Mouse (Mus musculus): ENCODE data around the gene Hnf1b. TPM values are rescaled to one million over a fixed set of nuclear protein-coding genes. Genes with fewer than 3 reads are reported as not detected.

Gene Hnf1b
- total RNA-seq, 1 experiment from 2014 or later: 0.58 TPM

DNA sequence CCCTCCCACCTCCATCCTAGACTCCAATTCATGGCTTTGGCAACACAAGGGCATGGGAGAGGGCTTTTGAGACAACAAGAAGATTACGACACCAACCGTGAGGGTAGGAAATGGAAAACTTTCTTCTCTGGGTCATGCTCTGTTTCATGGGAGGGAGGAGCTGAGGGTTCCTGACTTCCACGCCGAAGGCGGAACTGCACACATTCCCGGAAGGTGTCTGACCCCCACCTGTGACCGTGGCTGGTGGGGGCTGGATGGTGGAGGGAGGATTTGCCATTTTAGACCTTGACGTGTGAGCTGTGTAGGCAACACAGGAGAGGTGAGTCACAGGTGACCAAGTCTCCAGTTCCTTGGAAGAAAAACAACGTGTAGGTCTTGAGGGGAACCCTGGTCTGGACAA is 33.9 kb downstream of the Hnf1b start:
- ATAC-seq (ENCODE audit: extremely low read depth, insufficient number of reproducible peaks, low FRiP score, poor library complexity, severe bottlenecking): no peak

DNA sequence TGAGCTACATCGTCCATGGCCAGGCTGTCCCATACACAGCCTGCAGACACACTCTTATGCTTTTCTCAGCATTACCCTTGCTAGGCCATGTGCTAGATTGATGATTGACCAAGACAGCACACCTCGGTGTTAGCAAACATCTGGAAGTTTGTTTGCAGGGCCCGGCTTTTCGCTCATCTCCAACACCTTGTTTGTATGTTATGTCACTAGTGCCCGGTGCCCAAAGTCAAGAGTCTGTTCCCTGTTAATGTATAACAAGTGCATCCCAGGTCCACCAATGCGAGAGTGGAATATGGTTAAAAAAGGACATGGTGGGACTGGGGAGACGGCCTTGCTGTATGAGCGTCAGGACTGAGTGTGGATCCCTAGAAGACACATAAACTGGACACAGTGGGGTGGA is 35.3 kb downstream of the Hnf1b start:
- no peak for ATAC-seq (ENCODE audit: extremely low read depth, insufficient number of reproducible peaks, low FRiP score, poor library complexity, severe bottlenecking)

DNA sequence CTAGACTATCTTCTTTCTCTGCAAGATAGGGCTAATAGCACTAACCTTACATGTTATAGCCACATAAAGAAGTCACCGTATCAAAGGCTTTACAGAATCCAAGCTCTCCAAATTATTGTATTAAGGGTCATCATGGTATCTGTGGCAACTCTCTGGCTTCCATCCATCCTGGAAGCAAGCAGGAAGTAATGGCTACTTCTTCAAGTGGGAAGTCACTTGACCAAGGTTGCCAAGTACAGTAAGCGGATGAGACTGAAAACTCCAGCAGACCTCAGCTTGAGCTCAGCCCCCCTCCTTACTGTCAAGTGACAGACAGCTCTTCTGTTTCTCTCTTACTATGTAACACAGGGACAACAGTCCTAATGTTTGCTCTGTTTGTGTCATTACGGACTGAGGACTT is 36.9 kb downstream of the Hnf1b start:
- no peak for ATAC-seq (ENCODE audit: extremely low read depth, insufficient number of reproducible peaks, low FRiP score, poor library complexity, severe bottlenecking)

DNA sequence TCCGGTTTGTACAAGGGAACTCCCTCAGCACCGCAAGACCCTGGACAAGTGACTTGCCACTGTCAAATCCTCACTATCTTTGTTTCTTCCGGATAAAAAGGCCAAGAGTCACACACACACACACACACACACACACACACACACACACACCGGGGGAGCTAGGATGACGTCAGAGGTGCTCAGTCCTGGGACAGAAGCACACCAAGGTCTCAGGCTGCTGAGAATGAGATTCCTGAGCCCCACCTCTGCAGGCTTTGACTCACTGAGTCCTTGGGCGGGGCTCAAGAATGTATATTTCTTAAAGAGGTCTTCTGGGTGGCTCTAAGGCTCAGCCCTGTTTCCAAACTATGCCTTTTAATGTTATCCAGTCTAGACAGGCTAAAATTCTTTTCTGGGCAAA is 41.5 kb downstream of the Hnf1b start:
- no peak for ATAC-seq (ENCODE audit: extremely low read depth, insufficient number of reproducible peaks, low FRiP score, poor library complexity, severe bottlenecking)

DNA sequence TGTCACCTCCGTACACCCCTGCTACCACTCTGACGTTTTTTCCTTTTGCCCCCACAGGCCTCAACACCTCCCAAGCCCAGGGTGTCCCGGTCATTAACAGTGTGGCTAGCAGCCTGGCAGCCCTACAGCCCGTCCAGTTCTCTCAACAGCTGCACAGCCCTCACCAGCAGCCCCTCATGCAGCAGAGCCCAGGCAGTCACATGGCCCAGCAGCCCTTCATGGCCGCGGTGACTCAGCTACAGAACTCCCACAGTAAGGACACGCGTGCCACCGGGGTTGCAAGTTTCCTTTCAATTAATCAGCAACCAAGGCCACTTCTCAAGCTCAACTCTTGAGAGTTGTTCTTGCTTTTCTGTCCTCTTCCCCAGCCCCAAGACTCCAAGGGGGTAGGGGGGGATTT is 43.5 kb downstream of the Hnf1b start:
- no peak for ATAC-seq (ENCODE audit: extremely low read depth, insufficient number of reproducible peaks, low FRiP score, poor library complexity, severe bottlenecking)

DNA sequence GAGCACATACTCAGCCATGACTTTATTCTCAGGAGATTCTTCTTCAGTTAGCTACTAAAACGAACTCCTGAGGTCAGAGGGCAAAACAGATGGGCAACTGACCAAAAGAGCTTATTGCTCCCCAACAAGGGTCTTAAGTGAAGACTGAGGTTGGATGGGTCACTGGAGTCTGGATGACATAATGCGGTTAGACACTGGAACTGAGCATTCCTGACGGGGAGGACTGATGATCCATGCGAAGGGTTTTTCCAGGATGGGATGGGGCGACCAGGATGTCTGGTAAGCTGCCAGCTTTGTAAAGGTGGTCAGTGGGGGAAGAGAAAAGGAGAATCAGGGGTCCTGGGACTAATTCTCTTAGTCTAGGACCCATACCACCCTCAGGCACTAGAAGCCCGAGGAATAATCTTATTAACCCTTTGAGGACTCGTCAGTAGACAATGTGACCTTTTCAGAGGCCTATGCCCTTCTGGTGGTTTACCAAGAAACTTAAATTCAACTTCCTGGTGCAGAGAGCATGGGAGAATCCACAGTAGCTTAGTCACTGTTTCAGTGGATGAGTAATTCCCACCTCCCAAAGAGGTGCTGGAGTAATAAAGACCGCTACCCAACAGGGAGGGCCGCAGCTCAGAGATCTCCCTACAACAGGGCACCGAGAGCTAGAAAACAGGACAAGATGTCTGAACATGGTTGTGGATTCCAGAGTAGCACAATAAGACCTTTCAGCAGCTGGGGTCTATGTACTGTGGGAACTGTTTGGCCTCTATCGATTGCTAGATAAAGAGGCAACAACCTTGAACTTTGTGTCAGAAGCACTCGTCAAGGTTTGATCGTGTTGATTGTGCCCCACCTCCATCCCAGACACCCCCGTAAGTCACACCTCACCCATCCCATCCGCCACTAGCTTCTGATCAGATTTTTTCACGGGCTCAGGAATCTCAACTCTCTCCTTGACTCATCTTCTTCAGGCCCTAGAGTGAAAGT is 46.9 kb downstream of the Hnf1b start:
- no peak for ATAC-seq (ENCODE audit: extremely low read depth, insufficient number of reproducible peaks, low FRiP score, poor library complexity, severe bottlenecking)

DNA sequence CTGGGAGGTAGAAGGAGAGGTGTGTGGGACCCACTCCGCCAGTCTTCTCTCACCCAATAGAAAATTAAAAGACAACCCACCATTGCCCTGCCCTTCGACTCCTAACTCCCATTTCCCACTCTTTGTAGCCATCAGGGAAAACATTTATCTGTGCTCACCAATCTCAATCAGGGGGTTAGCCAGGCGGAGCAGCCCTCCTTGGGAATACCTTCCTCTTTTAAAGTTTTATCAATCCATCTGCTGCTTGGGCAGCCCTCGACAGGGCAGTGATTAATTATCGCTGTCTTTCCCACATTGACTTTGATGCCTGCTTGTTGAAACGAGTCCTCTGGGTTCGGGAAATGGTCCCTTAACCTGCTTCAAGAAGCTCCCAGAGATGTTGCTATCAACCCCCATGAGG is 47.7 kb downstream of the Hnf1b start:
- no peak for ATAC-seq (ENCODE audit: extremely low read depth, insufficient number of reproducible peaks, low FRiP score, poor library complexity, severe bottlenecking)

DNA sequence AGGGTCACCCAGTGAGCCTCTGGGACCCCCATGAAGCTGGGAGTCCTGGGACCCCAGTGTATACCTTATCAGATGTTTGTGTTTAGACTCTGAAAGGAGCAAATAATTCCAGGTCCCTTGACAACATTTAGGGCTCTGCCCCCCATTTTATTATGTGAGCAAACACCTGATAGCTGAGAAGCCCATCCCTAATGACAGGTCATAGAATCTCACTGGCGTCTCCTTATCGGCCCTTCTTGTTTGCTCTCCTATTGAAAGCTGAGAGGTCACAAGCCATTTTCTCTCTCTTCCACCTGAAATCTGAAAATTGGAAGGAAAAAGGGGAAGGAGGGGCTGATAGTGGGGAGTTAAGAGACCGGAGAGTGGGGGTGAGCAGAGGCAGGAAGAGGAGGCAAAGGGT is 52.9 kb downstream of the Hnf1b start:
- no peak for ATAC-seq (ENCODE audit: extremely low read depth, insufficient number of reproducible peaks, low FRiP score, poor library complexity, severe bottlenecking)

DNA sequence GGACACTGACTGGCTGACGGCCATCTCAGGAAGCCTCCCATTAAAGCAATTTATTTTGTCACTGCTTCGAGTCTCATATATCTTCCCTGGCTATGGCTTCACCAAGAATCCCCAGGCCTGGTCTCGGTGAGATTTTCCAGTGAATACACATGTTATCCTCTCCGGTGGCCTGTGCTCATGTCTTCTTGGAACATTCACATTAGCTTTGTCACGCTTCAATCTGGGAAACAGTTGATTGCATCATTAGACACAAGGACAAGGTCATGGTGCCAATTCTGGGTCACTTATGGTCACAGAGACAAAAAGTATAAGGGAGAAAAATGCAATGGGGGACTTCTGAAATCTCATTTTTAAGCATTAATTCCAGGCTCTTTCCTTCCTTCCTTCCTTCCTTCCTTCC is 55.9 kb downstream of the Hnf1b start:
- ATAC-seq (ENCODE audit: extremely low read depth, insufficient number of reproducible peaks, low FRiP score, poor library complexity, severe bottlenecking): no peak

DNA sequence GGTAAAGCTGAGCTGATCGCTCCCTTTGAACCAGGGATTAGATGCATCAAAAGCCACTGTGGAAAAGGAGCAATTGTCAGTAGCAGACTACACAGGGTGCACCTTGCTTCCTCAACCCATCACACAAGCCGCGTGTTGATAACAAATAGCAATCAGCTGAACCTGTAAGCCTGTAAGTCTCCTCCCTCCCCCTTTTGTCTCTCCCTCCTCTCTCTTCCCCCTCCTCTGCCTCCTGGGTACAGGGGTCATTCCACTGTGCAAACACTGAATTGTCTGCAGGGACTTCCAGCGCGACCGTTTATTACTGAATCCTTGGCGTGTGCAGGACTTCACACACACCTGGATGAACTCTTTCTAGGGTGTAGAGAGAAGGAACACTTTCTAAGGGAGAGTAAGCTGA is 58.5 kb downstream of the Hnf1b start:
- ATAC-seq (ENCODE audit: extremely low read depth, insufficient number of reproducible peaks, low FRiP score, poor library complexity, severe bottlenecking): no peak

DNA sequence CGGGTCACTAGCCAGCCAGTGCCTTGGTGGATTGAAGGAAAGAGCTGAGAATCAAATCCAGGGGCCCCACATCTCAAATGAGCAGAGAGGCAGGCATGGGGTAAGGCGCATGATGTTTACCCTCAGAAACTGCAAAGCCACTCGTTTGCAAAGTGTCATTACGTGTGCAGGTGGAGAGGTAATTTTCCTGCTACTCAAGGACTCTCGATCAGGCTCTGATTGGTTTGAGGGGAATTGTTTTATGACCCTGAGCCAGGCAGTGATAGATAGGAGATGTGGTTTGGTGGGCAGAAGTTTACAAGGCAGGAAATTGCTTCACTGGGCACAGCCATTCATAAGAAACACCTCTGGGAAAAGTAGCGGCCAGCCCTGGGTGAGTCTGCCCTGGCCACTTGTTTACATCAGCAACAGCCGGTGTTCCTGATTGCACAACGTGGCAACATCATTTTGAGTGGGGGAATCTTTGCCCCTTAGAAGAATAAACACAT is 64.0 kb downstream of the Hnf1b start:
- no peak for ATAC-seq (ENCODE audit: extremely low read depth, insufficient number of reproducible peaks, low FRiP score, poor library complexity, severe bottlenecking)

DNA sequence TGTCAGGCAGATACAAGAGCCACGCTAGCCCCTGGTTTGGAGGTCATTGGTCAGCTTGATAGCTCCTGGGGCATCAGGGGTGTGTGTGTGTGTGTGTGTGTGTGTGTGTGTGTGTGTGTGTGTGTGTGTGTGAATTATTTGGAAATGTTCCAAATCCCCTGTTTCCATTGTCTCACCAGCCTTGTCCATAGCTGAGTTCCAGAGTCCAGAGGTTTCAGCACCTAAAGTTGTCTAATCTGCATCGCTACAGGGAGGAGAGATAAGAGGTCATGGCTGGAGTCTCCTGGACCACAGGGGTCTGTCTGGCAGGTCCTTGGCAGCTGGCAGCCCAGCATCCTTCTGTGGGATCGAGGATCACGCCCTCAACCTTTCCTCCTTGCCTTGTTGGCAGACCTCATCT is 64.6 kb downstream of the Hnf1b start:
- no peak for ATAC-seq (ENCODE audit: extremely low read depth, insufficient number of reproducible peaks, low FRiP score, poor library complexity, severe bottlenecking)

DNA sequence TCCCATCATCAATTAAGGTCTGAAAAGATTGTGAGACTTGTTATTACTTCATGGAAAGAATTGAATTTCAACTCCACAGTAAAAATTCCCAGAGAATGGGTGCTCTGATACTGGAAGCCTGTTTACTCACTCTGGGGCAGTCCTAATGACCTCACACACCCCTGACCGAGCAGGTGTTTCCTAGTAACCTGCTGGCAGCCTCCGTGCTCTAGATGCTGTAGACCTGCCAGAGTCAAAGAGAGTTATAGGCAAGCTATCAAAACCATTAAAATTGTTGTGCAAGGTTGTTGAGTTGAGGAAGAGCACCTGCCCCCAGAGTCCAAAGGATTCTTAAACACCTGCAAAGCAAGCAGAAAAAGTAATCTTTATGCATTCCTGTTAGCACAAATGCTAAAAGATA is 72.7 kb downstream of the Hnf1b start:
- no peak for ATAC-seq (ENCODE audit: extremely low read depth, insufficient number of reproducible peaks, low FRiP score, poor library complexity, severe bottlenecking)

DNA sequence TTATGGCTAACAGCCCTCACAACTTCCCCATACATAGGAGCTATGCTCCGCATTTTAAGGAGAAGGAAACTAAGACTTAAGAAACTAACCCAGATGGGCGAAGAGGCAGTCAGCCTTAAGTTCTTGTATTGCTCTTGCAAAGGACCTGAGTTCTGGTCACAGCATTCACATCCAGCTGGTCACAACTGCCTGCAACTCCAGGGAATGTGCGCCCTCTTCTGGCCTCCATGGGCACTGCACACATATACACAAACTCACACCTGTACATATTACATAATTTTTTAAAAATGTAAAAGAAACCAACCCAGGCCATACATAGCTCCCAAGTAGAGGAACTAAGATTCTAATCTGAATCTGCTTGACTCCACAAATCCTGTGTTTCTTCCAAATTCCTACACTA is 77.2 kb downstream of the Hnf1b start:
- ATAC-seq (ENCODE audit: extremely low read depth, insufficient number of reproducible peaks, low FRiP score, poor library complexity, severe bottlenecking): no peak

DNA sequence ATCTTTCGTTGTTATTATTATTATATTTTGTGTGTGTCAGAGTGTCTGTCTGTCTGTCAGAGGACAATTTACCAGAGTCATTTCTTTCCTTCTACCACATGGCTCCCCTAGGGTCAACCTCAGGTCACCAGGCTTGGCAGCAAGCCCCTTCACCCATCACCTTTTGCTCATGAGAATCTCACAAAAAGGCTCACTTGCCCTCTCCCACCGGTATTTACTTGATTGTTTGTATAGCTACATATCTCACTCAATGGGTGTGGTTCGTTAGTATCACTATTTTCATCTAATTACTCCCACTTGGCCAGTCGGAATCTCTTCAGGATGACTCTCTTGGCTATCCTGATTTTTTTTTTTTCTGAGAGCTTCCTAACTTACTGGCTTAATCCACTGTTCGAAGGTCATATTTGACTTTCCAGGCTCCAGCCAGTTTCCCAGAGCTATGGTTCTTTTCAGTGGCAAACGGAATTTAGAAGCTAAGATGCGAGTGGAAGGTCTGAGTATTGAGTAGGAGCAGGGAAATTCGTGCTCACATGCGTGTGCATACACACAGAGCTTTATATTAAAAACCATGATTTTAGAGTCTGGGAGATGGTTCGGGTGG is 82.7 kb downstream of the Hnf1b start:
- no peak for ATAC-seq (ENCODE audit: extremely low read depth, insufficient number of reproducible peaks, low FRiP score, poor library complexity, severe bottlenecking)

DNA sequence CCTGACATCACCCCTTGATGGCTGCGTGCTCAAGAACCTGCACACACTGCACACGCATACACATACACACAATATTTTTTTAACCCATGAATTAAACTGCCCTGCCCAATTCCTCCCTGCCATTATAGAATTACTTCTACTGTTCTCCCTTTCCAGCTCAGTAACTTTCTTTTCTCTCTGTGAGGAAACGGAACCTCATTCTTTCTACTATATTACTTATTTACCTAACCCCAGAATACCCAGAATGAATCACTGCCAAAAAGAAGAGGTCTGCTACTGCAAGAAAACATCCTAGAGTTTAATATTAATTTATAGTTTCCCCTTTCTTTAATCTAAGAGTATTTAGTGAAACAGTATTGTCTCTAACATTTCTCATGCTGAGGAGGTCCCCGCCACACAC is 83.5 kb downstream of the Hnf1b start:
- no peak for ATAC-seq (ENCODE audit: extremely low read depth, insufficient number of reproducible peaks, low FRiP score, poor library complexity, severe bottlenecking)

DNA sequence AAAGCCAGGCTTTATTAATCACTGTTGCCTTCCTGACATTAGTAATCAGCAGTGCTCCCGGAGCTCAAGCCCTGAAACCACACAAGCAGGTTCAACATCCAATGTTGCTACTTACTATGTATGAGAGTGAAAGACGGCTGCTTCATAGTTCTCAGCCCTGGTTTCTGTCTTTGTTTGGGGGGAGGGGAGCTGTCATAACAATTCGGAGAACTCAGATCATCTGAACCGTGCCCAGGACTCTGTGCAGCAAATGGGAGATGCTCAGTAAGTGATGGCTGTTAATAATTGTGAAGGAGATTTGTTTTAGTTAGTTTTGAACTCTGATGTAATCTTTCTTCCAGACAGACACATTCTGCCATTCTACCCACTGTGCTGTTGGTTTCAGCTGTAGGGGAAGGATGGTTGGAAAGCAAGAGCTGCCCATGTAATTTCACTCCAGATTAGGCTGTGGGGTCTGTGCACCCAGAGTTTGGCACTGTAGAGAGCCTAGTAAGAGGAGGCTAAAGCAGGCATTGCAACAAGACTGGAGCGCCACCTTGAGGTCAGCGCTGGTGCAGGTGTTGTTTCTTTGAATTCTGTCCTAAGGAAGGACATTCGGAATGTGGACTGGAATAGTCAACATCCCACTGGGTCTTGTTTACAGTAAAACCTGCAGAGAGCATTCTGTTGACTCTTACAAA is 86.3 kb downstream of the Hnf1b start:
- peak; percentile 78; the same call in 1 of the 2 replicates for ATAC-seq (ENCODE audit: extremely low read depth, insufficient number of reproducible peaks, low FRiP score, poor library complexity, severe bottlenecking)

DNA sequence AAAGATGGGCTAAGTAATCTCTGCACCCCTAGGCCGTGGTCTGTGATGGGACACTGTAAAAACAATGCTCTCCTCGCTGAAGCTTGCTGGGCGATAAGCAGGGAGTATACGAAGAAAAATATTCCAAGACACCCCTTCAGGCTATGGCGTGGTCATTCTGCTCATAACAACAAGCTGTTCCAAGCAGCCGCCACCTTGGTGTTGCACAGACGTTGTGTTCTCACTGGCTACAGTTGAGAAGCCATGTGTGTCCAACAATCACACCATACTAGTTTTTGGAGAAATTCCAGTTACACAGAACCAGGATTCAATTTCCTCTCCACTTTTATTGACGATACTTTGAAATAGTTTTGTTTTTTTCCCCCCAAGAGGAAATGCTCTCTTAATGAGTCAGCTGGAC is 88.7 kb downstream of the Hnf1b start:
- ATAC-seq (ENCODE audit: extremely low read depth, insufficient number of reproducible peaks, low FRiP score, poor library complexity, severe bottlenecking): no peak

DNA sequence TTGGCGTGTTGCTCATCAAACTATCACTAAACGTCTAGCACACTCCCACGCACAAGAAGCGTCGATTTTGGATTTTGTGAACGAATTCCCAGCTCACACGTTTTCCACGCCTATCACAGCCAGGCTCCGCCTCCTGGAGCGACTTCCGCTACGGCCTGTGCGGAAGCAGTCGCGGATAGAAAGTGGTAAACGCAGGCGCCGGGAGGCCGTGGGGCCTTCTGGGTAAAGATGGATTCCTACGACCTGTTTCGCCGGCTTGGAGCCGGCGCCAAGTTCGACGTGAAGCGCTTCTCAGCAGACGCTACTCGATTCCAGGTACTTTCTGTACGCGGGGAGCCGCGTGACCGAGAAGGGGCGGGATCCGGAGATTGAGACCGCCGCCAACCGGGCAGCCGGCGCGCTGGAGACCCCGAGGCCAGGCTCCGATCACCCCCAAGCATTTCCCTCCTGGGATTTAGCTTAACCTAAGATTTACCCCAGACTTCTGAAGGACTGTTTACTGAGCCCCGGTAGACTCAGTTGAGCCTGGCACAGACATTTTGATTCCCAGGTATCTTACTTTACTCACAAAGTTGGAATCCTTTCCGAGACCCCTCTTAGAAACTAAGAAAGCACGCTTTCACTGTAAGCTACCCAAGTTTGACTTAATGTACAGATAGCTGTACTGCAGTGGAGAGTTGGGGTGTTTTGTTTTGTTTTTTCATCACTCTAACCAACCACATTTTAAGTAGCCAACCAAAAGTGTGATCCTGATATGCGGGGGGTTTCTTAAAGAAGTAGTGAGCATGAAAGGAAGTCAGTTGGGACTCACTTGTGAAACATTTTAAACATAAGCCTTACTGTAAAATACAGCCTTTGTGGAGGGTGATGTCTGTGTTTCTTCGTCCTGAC is 92.3 kb downstream of the Hnf1b start, which contains the start of gene Ddx52:
Gene Ddx52, plus strand, starts transcription at position 113 of the 891 bp plus-strand sequence.
- ATAC-seq (ENCODE audit: extremely low read depth, insufficient number of reproducible peaks, low FRiP score, poor library complexity, severe bottlenecking): peak; percentile 96
